Mouse (Mus musculus) limb, embryonic 15.5 days (tissue): ENCODE results near the gene Cirbp. TPM values are rescaled to one million over a fixed set of nuclear protein-coding genes. Genes with fewer than 3 reads are reported as not detected.

Experiments used
- ATAC-seq: fragments of 200-750 bp; cut with Nextera tagmentation; 2 replicates; pipeline ENCODE4 v1.8.0; 2017; ENCODE audit warnings: low read depth, moderate TSS enrichment; ENCODE audit not compliant: insufficient number of reproducible peaks, low FRiP score, low TSS enrichment
- H3K27ac ChIP-seq: fragments of 300-500 bp; sonication (generic); 2 replicates; pipeline ENCODE4 v1.5.1; 2015; ENCODE audit warnings: moderate library complexity, mild to moderate bottlenecking, inconsistent platforms
- H3K27me3 ChIP-seq: fragments of 300-500 bp; sonication (generic); 2 replicates; pipeline ENCODE4 v1.6.1; 2015; ENCODE audit warnings: inconsistent platforms
- H3K36me3 ChIP-seq: fragments of 300-500 bp; sonication (generic); 2 replicates; pipeline ENCODE4 v1.6.1; 2015; ENCODE audit warnings: inconsistent platforms
- H3K4me1 ChIP-seq: fragments of 300-500 bp; sonication (generic); 2 replicates; pipeline ENCODE4 v1.6.1; 2015; ENCODE audit warnings: inconsistent platforms
- H3K4me2 ChIP-seq: fragments of 300-500 bp; sonication (generic); 2 replicates; pipeline ENCODE4 v1.6.1; 2015; ENCODE audit warnings: mild to moderate bottlenecking, inconsistent platforms
- H3K4me3 ChIP-seq: fragments of 300-500 bp; sonication (generic); 2 replicates; pipeline ENCODE4 v1.5.1; 2015; ENCODE audit warnings: mild to moderate bottlenecking, inconsistent platforms
- H3K9ac ChIP-seq: fragments of 300-500 bp; sonication (generic); 2 replicates; pipeline ENCODE4 v1.6.1; 2015; ENCODE audit warnings: inconsistent platforms
- H3K9me3 ChIP-seq: fragments of 300-500 bp; sonication (generic); 2 replicates; pipeline ENCODE4 v1.6.1; 2016; ENCODE audit warnings: inconsistent platforms
- WGBS: fragments of 180-500 bp; shearing (Covaris S2); methylation state at CpG from one replicate; pipeline ENCODE4 v1.1.7; 2015; 5-methylcytosine and 5-hydroxymethylcytosine counted together
- polyA plus RNA-seq: library from polyadenylated mRNA; unstranded; fragments of >200 nt; fragmentation: Nextera tagmentation; extraction: Ambion mirVana; gene quantifications from 2 replicates; pipeline ENCODE4 v1.2.1, GENCODE M21; 2015

Gene Cirbp
- polyA plus RNA-seq, 1 experiment from 2014 or later: 102 TPM

DNA sequence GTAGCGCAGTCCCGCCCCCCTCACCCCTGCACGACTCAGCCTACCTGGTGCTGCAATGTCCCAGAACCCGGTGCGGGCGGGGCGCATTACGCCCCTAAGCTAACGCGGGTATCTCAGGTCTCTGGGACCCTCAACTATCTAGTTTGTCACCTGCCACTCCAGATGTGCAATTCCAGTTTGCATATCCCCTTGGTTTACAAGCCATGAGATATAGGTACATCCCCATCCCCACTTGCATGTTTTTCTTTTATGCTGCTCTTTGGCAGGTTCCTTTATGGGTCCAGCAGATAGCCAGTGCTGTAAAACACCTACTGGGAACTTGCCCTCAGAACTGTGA, 26.4 kb upstream of the Cirbp start:
- Histone ChIP-seq H3K36me3 (peaks cover 24% of the 10 kb centered on the region), H3K27me3 (peaks cover 20% of the 10 kb centered on the region), H3K4me3 (peak overlapping the region; percentile 64), H3K4me1 (peaks cover 58% of the 10 kb centered on the region), H3K4me2 (peak overlapping the region; percentile 98), H3K9me3 (no peaks in the 10 kb centered on the region), H3K27ac (peak overlapping the region; percentile 77), H3K9ac (peak overlapping the region; percentile 70)
- ATAC-seq: no peak
- WGBS: 0% methylated on average over 8 of the region's 10 CpGs

DNA sequence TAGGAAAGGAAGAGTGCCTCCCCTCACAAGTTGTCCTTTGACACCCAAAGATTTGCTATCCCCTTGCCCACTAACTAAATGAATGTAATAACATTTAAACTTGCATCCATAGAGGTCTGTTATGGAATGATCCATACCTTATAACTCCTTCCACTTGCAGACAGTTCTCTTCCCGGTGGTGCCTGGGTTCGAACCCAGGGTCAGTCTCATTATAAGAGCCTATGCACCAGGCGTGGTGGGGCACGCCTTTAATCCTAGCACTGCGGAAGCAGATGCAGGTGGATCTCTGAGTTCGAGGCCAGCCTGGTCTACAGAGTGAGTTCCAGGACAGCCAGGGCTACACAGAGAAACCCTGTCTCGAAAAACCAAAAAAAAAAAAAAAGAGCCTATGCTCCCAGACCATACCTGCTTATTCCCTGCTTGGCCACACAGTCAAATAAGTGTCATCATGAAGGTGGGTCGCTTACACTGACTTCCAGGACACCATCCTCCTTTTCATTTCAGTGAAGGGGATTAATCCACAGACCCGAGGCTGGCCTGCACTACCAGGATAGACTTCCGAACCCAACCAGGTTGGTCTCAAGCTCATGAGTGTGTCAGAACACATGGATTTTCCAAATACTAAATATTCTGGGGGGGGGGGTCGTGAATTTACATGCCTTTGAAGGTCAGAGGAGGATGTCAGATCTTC, 25.7 kb upstream of the Cirbp start:
- 73% methylated on average over 11 of the region's 11 CpGs for WGBS
- H3K4me2 ChIP-seq: no peak overlapping the region
- H3K27me3 ChIP-seq: peaks cover 17% of the 10 kb centered on the region
- no peak overlapping the region for H3K4me3 ChIP-seq
- 0 out of 2 replicates have a peak overlapping the region, but pooled peaks have one; percentile 77 for H3K27ac ChIP-seq
- no peaks in the 10 kb centered on the region for H3K9me3 ChIP-seq
- H3K36me3 ChIP-seq: peaks cover 24% of the 10 kb centered on the region
- no peak overlapping the region for H3K9ac ChIP-seq
- ATAC-seq: no peak
- peaks cover 63% of the 10 kb centered on the region for H3K4me1 ChIP-seq

DNA sequence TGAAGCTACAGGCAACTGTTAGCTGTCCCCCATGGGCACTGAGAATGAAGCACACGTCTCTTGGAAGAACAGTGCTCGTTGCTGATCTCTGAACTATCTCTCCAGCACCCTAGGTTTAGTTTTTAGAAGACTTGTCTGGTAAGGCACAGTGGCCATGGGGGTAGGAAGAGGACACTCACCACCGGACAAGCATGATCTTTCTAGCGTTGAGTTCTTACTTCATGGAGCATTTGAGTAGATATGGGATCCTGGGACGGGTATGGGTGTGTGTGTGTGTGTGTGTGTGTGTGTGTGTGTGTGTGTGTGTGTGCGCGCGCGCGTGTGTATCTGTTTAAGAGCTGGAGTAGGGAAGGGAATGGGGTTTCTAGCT, 25.1 kb upstream of the Cirbp start, which contains the start of gene Cbarp:
Cbarp (minus strand) TSS at position 170 of the 370 bp plus-strand sequence.
- peak within 1 kb of the TSS; percentile 61 for H3K4me2 ChIP-seq
- peak within 1 kb of the TSS; percentile 87 for H3K27ac ChIP-seq
- H3K27me3 ChIP-seq: peaks cover 14% of the 10 kb centered on the region
- WGBS: 76% methylated on average over 10 of the region's 10 CpGs
- H3K9ac ChIP-seq: no peak within 1 kb of the TSS; the same call in 1 of the 2 replicates
- H3K4me3 ChIP-seq: peak within 1 kb of the TSS; percentile 82
- no peaks in the 10 kb centered on the region for H3K9me3 ChIP-seq
- ATAC-seq: no peak
- peaks cover 24% of the 10 kb centered on the region for H3K36me3 ChIP-seq
- peaks cover 68% of the 10 kb centered on the region for H3K4me1 ChIP-seq

DNA sequence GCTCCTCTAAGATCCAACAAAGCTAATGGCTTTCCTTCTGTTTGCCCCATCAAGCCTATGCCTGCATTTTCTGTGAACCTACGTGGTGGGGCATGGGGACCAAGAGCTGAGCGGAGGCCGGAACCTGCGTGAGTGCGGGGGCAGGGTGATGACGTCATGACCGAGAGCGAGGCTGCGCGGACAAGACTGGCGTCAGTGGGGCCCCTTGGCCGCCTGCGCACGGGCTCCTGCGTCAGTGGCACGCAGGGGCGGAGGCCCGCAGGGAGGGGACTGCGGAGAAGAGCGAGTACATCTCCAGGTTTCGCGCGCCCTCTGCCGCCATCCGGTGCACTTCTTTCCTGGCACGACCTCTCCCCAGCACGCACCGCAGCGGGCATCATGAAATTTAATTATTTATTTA, 24.5 kb upstream of the Cirbp start:
- Histone ChIP-seq H3K36me3 (peaks cover 29% of the 10 kb centered on the region), H3K9me3 (no peaks in the 10 kb centered on the region), H3K27me3 (peaks cover 12% of the 10 kb centered on the region), H3K4me2 (peak overlapping the region; percentile 61), H3K9ac (no peak overlapping the region; the same call in 1 of the 2 replicates), H3K27ac (peak overlapping the region; percentile 87), H3K4me3 (peak overlapping the region; percentile 82), H3K4me1 (peaks cover 73% of the 10 kb centered on the region)
- under 1% methylated on average over 23 of the region's 29 CpGs for WGBS
- peak; percentile 26 for ATAC-seq

DNA sequence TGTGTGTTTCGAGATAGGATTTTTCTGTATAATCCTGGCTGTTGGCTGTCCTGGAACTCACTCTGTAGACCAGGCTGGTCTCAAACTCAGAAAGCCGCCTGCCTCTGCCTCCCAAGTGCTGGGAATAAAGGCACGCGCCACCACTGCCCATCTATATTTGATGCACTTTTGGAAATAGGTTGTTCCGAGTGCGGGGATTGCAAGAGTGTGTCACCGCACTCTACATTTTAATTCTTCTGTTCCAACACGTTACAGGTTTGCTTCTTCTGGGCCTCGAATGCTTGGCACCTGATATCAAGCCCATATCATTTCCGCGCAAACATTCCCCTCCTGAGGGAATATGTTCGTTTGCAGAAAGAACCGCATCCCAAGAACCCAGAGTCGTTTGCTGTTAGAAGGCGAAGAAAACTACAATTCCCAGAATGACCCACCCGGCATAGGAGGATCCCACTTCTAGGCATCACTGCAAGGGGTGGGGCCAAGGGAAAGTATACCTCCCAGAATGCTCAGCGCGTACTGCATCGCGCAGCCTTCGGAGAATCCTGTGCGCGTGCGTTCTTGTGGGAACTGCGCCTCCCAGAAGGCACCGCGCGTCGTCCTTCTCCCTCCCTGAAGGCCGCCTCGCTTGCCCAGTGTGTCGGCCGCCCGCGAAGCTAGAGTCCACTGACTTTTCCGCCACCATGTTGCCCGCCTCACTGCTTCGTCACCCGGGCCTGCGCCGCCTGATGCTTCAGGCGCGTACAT, 23.8 kb upstream of the Cirbp start:
- ATAC-seq: peak; percentile 87
- Histone ChIP-seq H3K9ac (peak overlapping the region; percentile 80), H3K27me3 (peaks cover 5% of the 10 kb centered on the region), H3K4me1 (peaks cover 73% of the 10 kb centered on the region), H3K4me2 (peak overlapping the region; percentile 87), H3K36me3 (peaks cover 32% of the 10 kb centered on the region), H3K27ac (peak overlapping the region; percentile 90), H3K9me3 (no peaks in the 10 kb centered on the region), H3K4me3 (peak overlapping the region; percentile 82)
- WGBS: under 1% methylated on average over 43 of the region's 43 CpGs

DNA sequence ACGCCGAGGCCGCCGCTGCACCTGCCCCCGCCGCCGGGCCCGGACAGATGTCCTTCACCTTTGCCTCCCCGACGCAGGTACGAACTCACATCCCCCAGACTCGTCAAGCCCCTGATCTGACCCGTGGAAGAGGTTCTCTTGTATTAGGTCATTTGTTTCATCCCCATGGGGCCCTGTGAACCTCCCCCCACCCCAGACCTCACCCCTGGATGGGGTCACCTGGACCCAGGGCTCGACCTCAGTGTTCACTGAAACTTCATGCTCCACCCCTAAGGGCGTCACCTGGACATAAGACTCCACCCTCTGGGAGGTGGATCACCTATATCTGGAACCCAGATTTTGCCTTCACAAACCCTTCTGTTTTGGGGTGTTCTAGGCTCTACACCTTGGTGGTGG, 23.3 kb upstream of the Cirbp start:
- peaks cover 73% of the 10 kb centered on the region for H3K4me1 ChIP-seq

DNA sequence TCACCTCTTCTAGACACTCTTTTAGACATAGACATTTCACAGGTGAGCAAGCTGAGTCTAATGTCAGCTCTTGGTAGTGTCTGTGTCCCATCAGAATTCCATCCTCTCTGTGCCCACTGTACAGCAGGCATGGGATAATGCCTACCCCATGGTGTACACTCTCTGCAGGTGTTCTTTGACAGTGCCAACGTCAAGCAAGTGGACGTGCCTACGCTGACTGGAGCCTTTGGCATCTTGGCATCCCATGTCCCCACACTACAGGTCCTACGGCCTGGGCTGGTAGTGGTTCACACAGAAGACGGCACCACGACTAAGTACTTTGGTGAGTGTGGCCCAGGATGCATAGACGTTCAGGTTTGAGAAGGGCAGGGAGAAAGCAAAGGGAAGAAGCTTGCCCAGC, 22.1 kb upstream of the Cirbp start:
- Histone ChIP-seq H3K36me3 (peaks cover 32% of the 10 kb centered on the region), H3K9ac (no peak overlapping the region), H3K4me3 (0 out of 2 replicates have a peak overlapping the region, but pooled peaks have one; percentile 82), H3K9me3 (no peaks in the 10 kb centered on the region), H3K27ac (no peak overlapping the region), H3K4me2 (no peak overlapping the region), H3K27me3 (no peaks in the 10 kb centered on the region), H3K4me1 (peaks cover 67% of the 10 kb centered on the region)
- no peak for ATAC-seq
- 90% methylated on average over 7 of the region's 7 CpGs for WGBS

More for the DNA sequence above, 23.3 kb upstream of the Cirbp start:
- H3K27me3 ChIP-seq: no peaks in the 10 kb centered on the region; the same call in 1 of the 2 replicates
- peaks cover 32% of the 10 kb centered on the region for H3K36me3 ChIP-seq
- peak overlapping the region; percentile 80 for H3K9ac ChIP-seq
- peak overlapping the region; percentile 87 for H3K4me2 ChIP-seq
- H3K9me3 ChIP-seq: no peaks in the 10 kb centered on the region
- H3K4me3 ChIP-seq: peak overlapping the region; percentile 82
- WGBS: under 1% methylated on average over 15 of the region's 15 CpGs
- ATAC-seq: no peak
- peak overlapping the region; percentile 90 for H3K27ac ChIP-seq

DNA sequence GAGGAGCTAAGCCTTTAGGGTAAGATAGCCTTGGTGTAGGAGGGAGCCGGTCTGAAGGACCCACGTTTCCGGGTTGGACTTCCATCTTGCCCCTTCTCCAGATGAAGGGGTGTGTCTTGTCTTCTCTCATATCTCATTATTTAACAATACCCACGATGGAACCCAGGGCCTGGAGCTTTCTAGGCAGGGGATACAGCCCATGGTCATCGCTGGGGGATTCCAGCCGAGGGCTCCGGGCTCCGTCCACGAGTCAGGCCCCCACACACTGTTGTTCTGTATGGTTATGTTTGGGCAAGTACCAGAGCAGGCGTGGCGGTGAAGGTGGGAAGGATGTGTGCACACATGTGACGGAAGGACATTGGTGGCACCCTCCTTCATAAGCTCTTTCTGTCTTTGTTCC, 21.6 kb upstream of the Cirbp start:
- no peak overlapping the region for H3K4me2 ChIP-seq
- no peaks in the 10 kb centered on the region for H3K27me3 ChIP-seq
- no peak overlapping the region for H3K27ac ChIP-seq
- H3K9ac ChIP-seq: no peak overlapping the region
- ATAC-seq: no peak
- WGBS: 92% methylated on average over 12 of the region's 12 CpGs
- H3K4me1 ChIP-seq: peaks cover 64% of the 10 kb centered on the region
- peaks cover 32% of the 10 kb centered on the region for H3K36me3 ChIP-seq
- H3K4me3 ChIP-seq: no peak overlapping the region
- H3K9me3 ChIP-seq: no peaks in the 10 kb centered on the region

DNA sequence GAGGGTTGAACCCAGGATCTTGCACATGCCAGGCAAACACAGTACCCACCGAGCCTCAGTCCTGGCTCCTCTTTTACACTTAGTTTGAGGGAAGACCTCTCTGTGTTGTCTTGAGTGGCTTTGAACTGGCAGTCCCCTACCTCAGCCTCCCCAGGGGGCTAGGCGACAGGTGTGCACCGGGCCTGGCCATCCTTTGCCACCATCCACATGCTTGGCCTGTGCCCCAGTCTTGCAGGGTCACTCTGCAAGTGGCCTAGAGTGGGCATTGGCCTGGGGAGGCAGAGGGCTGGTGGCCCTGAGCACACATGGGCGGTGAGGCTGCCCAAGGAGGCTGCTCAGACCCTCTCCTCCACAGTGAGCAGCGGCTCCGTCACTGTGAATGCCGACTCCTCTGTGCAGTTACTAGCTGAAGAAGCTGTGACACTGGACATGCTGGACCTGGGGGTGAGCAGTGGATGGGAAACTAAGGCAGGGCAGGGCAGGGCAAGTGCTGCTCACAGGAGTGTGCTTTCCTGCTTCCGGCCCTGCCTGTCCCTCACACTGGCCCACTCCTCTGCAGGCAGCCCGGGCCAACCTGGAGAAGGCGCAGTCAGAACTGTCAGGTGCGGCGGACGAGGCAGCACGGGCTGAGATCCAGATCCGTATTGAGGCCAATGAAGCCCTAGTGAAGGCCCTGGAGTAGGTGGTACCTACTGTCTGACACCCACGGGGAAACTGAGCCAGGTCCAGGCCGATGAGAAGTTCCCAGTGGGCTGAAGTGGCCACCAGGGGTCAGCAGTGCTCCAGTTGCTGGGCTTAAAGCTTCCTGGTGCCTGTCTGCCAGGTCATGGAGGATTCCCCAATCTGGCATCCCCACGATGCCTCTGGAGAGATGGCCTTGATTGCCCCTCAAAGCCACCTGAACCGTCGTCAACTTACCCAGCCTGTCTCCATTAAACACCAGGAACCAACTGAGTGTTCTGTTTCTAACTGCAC, 20.6 kb upstream of the Cirbp start:
- H3K4me3 ChIP-seq: no peak overlapping the region

DNA sequence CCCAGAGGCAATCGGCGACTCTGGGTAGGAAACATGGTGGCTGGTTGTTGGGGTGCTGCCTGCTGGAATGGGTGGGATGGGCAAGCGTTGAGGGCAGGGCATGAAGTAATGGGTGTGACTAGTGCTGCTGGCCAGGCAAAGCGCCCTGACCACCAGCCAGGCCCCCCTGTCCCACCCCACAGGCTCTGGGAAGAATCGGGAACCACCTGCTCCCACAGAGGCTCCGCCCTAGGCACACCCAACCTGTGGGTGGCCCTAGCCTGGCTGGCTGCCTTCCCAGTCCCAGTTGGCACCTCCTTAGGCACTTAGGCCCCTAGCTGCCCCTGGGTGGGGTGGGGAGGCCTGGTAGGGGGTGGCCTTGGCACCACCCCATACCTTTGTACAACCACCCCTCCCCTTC, 19.9 kb upstream of the Cirbp start:
- H3K36me3 ChIP-seq: peaks cover 32% of the 10 kb centered on the region
- no peak overlapping the region for H3K4me2 ChIP-seq
- H3K4me1 ChIP-seq: peaks cover 56% of the 10 kb centered on the region
- H3K27me3 ChIP-seq: no peaks in the 10 kb centered on the region
- H3K27ac ChIP-seq: peak overlapping the region; percentile 100; the same call in 1 of the 2 replicates
- no peak overlapping the region for H3K9ac ChIP-seq
- H3K9me3 ChIP-seq: no peaks in the 10 kb centered on the region
- H3K4me3 ChIP-seq: no peak overlapping the region
- 76% methylated on average over 6 of the region's 6 CpGs for WGBS
- ATAC-seq: no peak

More for the DNA sequence above, 20.6 kb upstream of the Cirbp start:
- H3K9ac ChIP-seq: no peak overlapping the region
- peaks cover 59% of the 10 kb centered on the region for H3K4me1 ChIP-seq
- H3K27ac ChIP-seq: peak overlapping the region; percentile 100; the same call in 1 of the 2 replicates
- no peak overlapping the region for H3K4me2 ChIP-seq
- no peaks in the 10 kb centered on the region for H3K9me3 ChIP-seq
- WGBS: 71% methylated on average over 20 of the region's 20 CpGs
- no peak for ATAC-seq
- H3K27me3 ChIP-seq: no peaks in the 10 kb centered on the region
- peaks cover 32% of the 10 kb centered on the region for H3K36me3 ChIP-seq

DNA sequence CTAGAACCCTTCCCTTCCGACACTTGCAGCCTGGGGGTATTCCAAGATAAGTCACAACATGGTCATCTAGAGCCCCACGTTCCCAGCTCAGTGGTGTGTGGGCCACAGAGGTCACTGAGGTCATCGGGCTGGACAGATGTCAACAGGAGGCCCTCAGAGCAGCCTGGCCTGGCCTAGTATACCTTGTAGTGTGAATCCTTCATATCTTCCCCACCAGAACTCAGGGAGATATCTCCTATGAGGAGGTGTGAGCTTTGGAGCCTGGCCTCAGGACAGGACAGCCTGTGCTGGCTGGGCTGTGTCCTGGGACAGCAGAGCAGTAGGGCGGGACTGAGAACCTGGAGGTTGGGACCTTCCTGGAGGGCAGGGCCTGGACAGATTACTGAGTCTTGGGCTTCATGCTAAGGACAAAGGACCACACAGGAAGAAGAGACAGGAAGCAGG, 19.2 kb upstream of the Cirbp start:
- WGBS: 71% methylated on average over 4 of the region's 4 CpGs
- Histone ChIP-seq H3K9ac (no peak overlapping the region), H3K4me2 (no peak overlapping the region), H3K4me3 (no peak overlapping the region), H3K27ac (peak overlapping the region; percentile 100), H3K4me1 (peaks cover 53% of the 10 kb centered on the region), H3K27me3 (no peaks in the 10 kb centered on the region), H3K9me3 (no peaks in the 10 kb centered on the region), H3K36me3 (peaks cover 36% of the 10 kb centered on the region)
- no peak for ATAC-seq
